Mouse (Mus musculus) neural tube, embryonic 14.5 days (tissue): ENCODE data around the gene Gm13288. TPM values are rescaled to one million over a fixed set of nuclear protein-coding genes. Genes with fewer than 3 reads are reported as not detected.
A peak's percentile ranks its signal among the peaks of the same experiment; 100 is the strongest.
"Not testable (repeated sequence)": the region's sequence is repeated elsewhere in the genome, so short reads cannot be mapped to it uniquely, and the experiment has no call there.

Source experiments
- ATAC-seq: fragments of 200-750 bp; cut with Nextera tagmentation; 2 replicates; pipeline ENCODE4 v1.8.0; 2017; ENCODE audit warnings: low read depth, mild to moderate bottlenecking, moderate TSS enrichment, moderate library complexity
- H3K27ac ChIP-seq: fragments of 300-500 bp; sonication (generic); 2 replicates; pipeline ENCODE4 v1.5.1; 2014; ENCODE audit warnings: low read depth, mild to moderate bottlenecking, control low read depth, low read length, moderate library complexity, mixed read lengths
- H3K27me3 ChIP-seq: fragments of 300-500 bp; sonication (generic); 2 replicates; pipeline ENCODE4 v1.6.1; 2014; ENCODE audit warnings: low read length; ENCODE audit not compliant: control insufficient read depth, insufficient read depth
- H3K36me3 ChIP-seq: fragments of 300-500 bp; sonication (generic); 2 replicates; pipeline ENCODE4 v1.6.1; 2014; ENCODE audit warnings: low read length, mixed read lengths; ENCODE audit not compliant: control insufficient read depth, insufficient read depth
- H3K4me1 ChIP-seq: fragments of 300-500 bp; sonication (generic); 2 replicates; pipeline ENCODE4 v1.6.1; 2014; ENCODE audit warnings: low read length; ENCODE audit not compliant: control insufficient read depth, insufficient read depth
- H3K4me2 ChIP-seq: fragments of 300-500 bp; sonication (generic); 2 replicates; pipeline ENCODE4 v1.6.1; 2014; ENCODE audit warnings: mild to moderate bottlenecking, low read depth, low read length, control low read depth
- H3K4me3 ChIP-seq: fragments of 300-500 bp; sonication (generic); 2 replicates; pipeline ENCODE4 v1.5.1; 2014; ENCODE audit warnings: low read depth, low read length, control low read depth, mixed read lengths
- H3K9ac ChIP-seq: fragments of 300-500 bp; sonication (generic); replicated peaks from 2 replicates; pipeline ENCODE4 v1.6.1; 2014; ENCODE audit warnings: low read depth, mild to moderate bottlenecking, control low read depth, low read length, mixed read lengths
- H3K9me3 ChIP-seq: fragments of 300-500 bp; sonication (generic); 2 replicates; pipeline ENCODE4 v1.6.1; 2016; ENCODE audit warnings: low read length; ENCODE audit not compliant: control insufficient read depth
- WGBS: fragments of 180-500 bp; shearing (Covaris S2); extraction: QIAGEN DNeasy Blood & Tissue Kit; methylation state at CpG from one replicate; pipeline ENCODE4 v1.1.7; 2014; 5-methylcytosine and 5-hydroxymethylcytosine counted together
- polyA plus RNA-seq: library from polyadenylated mRNA; unstranded; fragments of >200 nt; fragmentation: Nextera tagmentation; extraction: Ambion mirVana; gene quantifications from 2 replicates; pipeline ENCODE4 v1.2.1, GENCODE M21; 2014

Gene Gm13288
- polyA plus RNA-seq, 1 experiment from 2014 or later: not detected

GRCm38 (mm10) chr4:88763384-88764018, 41.8 kb upstream of the Gm13288 start:
- not testable (repeated sequence) for H3K27me3 ChIP-seq, ATAC-seq, H3K9me3 ChIP-seq, H3K4me1 ChIP-seq, H3K27ac ChIP-seq, H3K9ac ChIP-seq, H3K36me3 ChIP-seq
- Histone ChIP-seq H3K4me2 (peak overlapping the region; percentile 44), H3K4me3 (peak overlapping the region; percentile 20; the same call in 1 of the 2 replicates)
- WGBS: 5% methylated on average over 20 of the region's 42 CpGs

- H3K4me1 ChIP-seq, H3K9me3 ChIP-seq, H3K4me3 ChIP-seq, H3K27ac ChIP-seq, H3K4me2 ChIP-seq, H3K9ac ChIP-seq, H3K27me3 ChIP-seq, H3K36me3 ChIP-seq, ATAC-seq: not testable (repeated sequence)
- no CpG with 5 or more reads among the region's 32 CpGs for WGBS
Observed at GRCm38 (mm10) chr4:88773534-88773933, 31.8 kb upstream of the Gm13288 start, which contains the start of gene Gm13290. Gene Gm13290, plus strand, starts transcription at chr4:88773834.

GRCm38 (mm10) chr4:88776622-88777021, 28.7 kb upstream of the Gm13288 start, which contains the start of gene Gm13289:
Gene Gm13289, plus strand, starts transcription at chr4:88776922.
- WGBS: no CpG with 5 or more reads among the region's 29 CpGs
- H3K4me1 ChIP-seq, ATAC-seq, H3K4me2 ChIP-seq, H3K27me3 ChIP-seq, H3K9ac ChIP-seq, H3K27ac ChIP-seq, H3K4me3 ChIP-seq, H3K36me3 ChIP-seq, H3K9me3 ChIP-seq: not testable (repeated sequence)

GRCm38 (mm10) chr4:88779550-88779949, 25.8 kb upstream of the Gm13288 start, which contains the start of gene Gm13272:
Gene Gm13272, plus strand, starts transcription at chr4:88779850.
- no CpG with 5 or more reads among the region's 29 CpGs for WGBS

GRCm38 (mm10) chr4:88780320-88780719, 25.0 kb upstream of the Gm13288 start:
- 48% methylated on average over 15 of the region's 18 CpGs for WGBS

More at GRCm38 (mm10) chr4:88779550-88779949, 25.8 kb upstream of the Gm13288 start, which contains the start of gene Gm13272:
- not testable (repeated sequence) for H3K9ac ChIP-seq, H3K27me3 ChIP-seq, H3K9me3 ChIP-seq, H3K4me1 ChIP-seq, H3K4me2 ChIP-seq, H3K27ac ChIP-seq, H3K4me3 ChIP-seq, ATAC-seq, H3K36me3 ChIP-seq

GRCm38 (mm10) chr4:88781831-88782230, 23.5 kb upstream of the Gm13288 start, which contains the start of gene Ifnz:
Gene Ifnz, plus strand, starts transcription at chr4:88782131.
- H3K9me3 ChIP-seq, H3K4me3 ChIP-seq, H3K9ac ChIP-seq, H3K4me1 ChIP-seq, ATAC-seq, H3K4me2 ChIP-seq, H3K27me3 ChIP-seq, H3K27ac ChIP-seq, H3K36me3 ChIP-seq: not testable (repeated sequence)
- 9% methylated on average over 1 of the region's 7 CpGs for WGBS

More at GRCm38 (mm10) chr4:88780320-88780719, 25.0 kb upstream of the Gm13288 start:
- not testable (repeated sequence) for H3K9ac ChIP-seq, ATAC-seq, H3K4me1 ChIP-seq, H3K9me3 ChIP-seq, H3K4me2 ChIP-seq, H3K36me3 ChIP-seq, H3K27ac ChIP-seq, H3K27me3 ChIP-seq, H3K4me3 ChIP-seq

- H3K9me3 ChIP-seq, H3K36me3 ChIP-seq, H3K27me3 ChIP-seq, H3K4me1 ChIP-seq, H3K27ac ChIP-seq, H3K4me3 ChIP-seq, ATAC-seq, H3K4me2 ChIP-seq, H3K9ac ChIP-seq: not testable (repeated sequence)
- WGBS: 0% methylated on average over 4 of the region's 31 CpGs
Observed at GRCm38 (mm10) chr4:88782335-88782734, 23.0 kb upstream of the Gm13288 start.

- ATAC-seq, H3K4me2 ChIP-seq, H3K36me3 ChIP-seq, H3K9ac ChIP-seq, H3K9me3 ChIP-seq, H3K27ac ChIP-seq, H3K4me1 ChIP-seq, H3K27me3 ChIP-seq, H3K4me3 ChIP-seq: not testable (repeated sequence)
- WGBS: no CpG with 5 or more reads among the region's 27 CpGs
Observed at GRCm38 (mm10) chr4:88785409-88785808, 19.9 kb upstream of the Gm13288 start, which contains the start of gene Gm13276. Gene Gm13276, plus strand, starts transcription at chr4:88785709.

- H3K4me1 ChIP-seq, H3K9me3 ChIP-seq, H3K27ac ChIP-seq, H3K4me3 ChIP-seq, ATAC-seq, H3K4me2 ChIP-seq, H3K36me3 ChIP-seq, H3K27me3 ChIP-seq, H3K9ac ChIP-seq: not testable (repeated sequence)
- 0% methylated on average over 1 of the region's 28 CpGs for WGBS
Observed at GRCm38 (mm10) chr4:88788402-88788801, 16.9 kb upstream of the Gm13288 start, which contains the start of gene Gm13277. Gene Gm13277, plus strand, starts transcription at chr4:88788632.
